Mouse (Mus musculus) intestine, postnatal 0 days (tissue): Measurements from ENCODE around the gene Nudt22. TPM values are rescaled to one million over a fixed set of nuclear protein-coding genes. Genes with fewer than 3 reads are reported as not detected.

Experiments
- ATAC-seq: fragments of 200-750 bp; cut with Nextera tagmentation; 2 replicates; pipeline ENCODE4 v1.8.0; 2017; ENCODE audit warnings: mild to moderate bottlenecking, moderate TSS enrichment, moderate library complexity
- H3K27ac ChIP-seq: fragments of 300-500 bp; sonication (generic); 2 replicates; pipeline ENCODE4 v1.5.1; 2014; ENCODE audit warnings: mild to moderate bottlenecking, low read depth, low read length, moderate library complexity
- H3K27me3 ChIP-seq: fragments of 300-500 bp; sonication (generic); replicated peaks from 2 replicates; pipeline ENCODE4 v1.6.1; 2014; ENCODE audit warnings: low read length, mixed read lengths; ENCODE audit not compliant: control insufficient read depth, insufficient read depth
- H3K36me3 ChIP-seq: fragments of 300-500 bp; sonication (generic); 2 replicates; pipeline ENCODE4 v1.6.1; 2014; ENCODE audit warnings: mild to moderate bottlenecking, moderate library complexity; ENCODE audit not compliant: control insufficient read depth, insufficient read depth
- H3K4me1 ChIP-seq: fragments of 300-500 bp; sonication (generic); replicated peaks from 2 replicates; pipeline ENCODE4 v1.6.1; 2014; ENCODE audit warnings: antibody characterized with exemption, low read length, mixed read lengths; ENCODE audit not compliant: control insufficient read depth, insufficient read depth
- H3K4me2 ChIP-seq: fragments of 300-500 bp; sonication (generic); replicated peaks from 2 replicates; pipeline ENCODE4 v1.6.1; 2014; ENCODE audit warnings: low read depth, mild to moderate bottlenecking, moderate library complexity
- H3K4me3 ChIP-seq: fragments of 300-500 bp; sonication (generic); 2 replicates; pipeline ENCODE4 v1.5.1; 2014; ENCODE audit warnings: low read depth, low read length
- H3K9ac ChIP-seq: fragments of 300-500 bp; sonication (generic); 2 replicates; pipeline ENCODE4 v1.6.1; 2014; ENCODE audit warnings: mild to moderate bottlenecking, low read depth, low read length
- H3K9me3 ChIP-seq: fragments of 300-500 bp; sonication (generic); 2 replicates; pipeline ENCODE4 v1.6.1; 2016; ENCODE audit warnings: mixed run types; ENCODE audit not compliant: control insufficient read depth
- CTCF ChIP-seq: sonication (generic); IDR thresholded peaks from 2 replicates; pipeline ENCODE4 v1.5.1; 2016; ENCODE audit warnings: low read depth, mild to moderate bottlenecking, control low read depth, antibody characterized with exemption, moderate library complexity
- WGBS: fragments of 180-500 bp; shearing (Covaris S2); extraction: QIAGEN DNeasy Blood & Tissue Kit; methylation state at CpG from one replicate; pipeline ENCODE4 v1.1.7; 2014; 5-methylcytosine and 5-hydroxymethylcytosine counted together
- polyA plus RNA-seq: library from polyadenylated mRNA; unstranded; fragments of >200 nt; fragmentation: Nextera tagmentation; extraction: Ambion mirVana; gene quantifications from 2 replicates; pipeline ENCODE4 v1.2.1, GENCODE M21; 2015

Gene Nudt22
- polyA plus RNA-seq, 1 experiment from 2014 or later, result 50.4 TPM

GRCm38 (mm10) chr19:6980381-6981093 lies 15.4 kb downstream of the Nudt22 start, which contains the start of gene Fkbp2:
Gene Fkbp2, minus strand, starts transcription at chr19:6980501.
- Histone ChIP-seq H3K9ac (peak within 1 kb of the TSS; percentile 71), H3K4me3 (peak within 1 kb of the TSS; percentile 72), H3K27ac (peak within 1 kb of the TSS; percentile 90), H3K36me3 (peaks cover 14% of the 10 kb centered on the region; the same call in 1 of the 2 replicates), H3K27me3 (no peaks in the 10 kb centered on the region), H3K4me1 (no peaks in the 10 kb centered on the region), H3K9me3 (no peaks in the 10 kb centered on the region), H3K4me2 (peak within 1 kb of the TSS; percentile 75)
- TF ChIP-seq CTCF, result no peak
- 1% methylated on average over 38 of the region's 38 CpGs for WGBS
- peak; percentile 81 for ATAC-seq

GRCm38 (mm10) chr19:6979486-6980380 lies 16.2 kb downstream of the Nudt22 start:
- H3K36me3 ChIP-seq, result peaks cover 12% of the 10 kb centered on the region; the same call in 1 of the 2 replicates
- peak overlapping the region; percentile 72 for H3K4me3 ChIP-seq
- H3K27ac ChIP-seq, result peak overlapping the region; percentile 76
- peak; percentile 86 for TF ChIP-seq CTCF
- no peaks in the 10 kb centered on the region for H3K4me1 ChIP-seq
- under 1% methylated on average over 57 of the region's 59 CpGs for WGBS
- peak overlapping the region; percentile 75 for H3K4me2 ChIP-seq
- peak; percentile 89 for ATAC-seq
- no peaks in the 10 kb centered on the region for H3K27me3 ChIP-seq
- H3K9me3 ChIP-seq, result no peaks in the 10 kb centered on the region
- H3K9ac ChIP-seq, result peak overlapping the region; percentile 71

GRCm38 (mm10) chr19:6979001-6979479 lies 16.9 kb downstream of the Nudt22 start:
- H3K36me3 ChIP-seq, result peaks cover 10% of the 10 kb centered on the region; the same call in 1 of the 2 replicates
- no peak for TF ChIP-seq CTCF
- peak overlapping the region; percentile 71 for H3K9ac ChIP-seq
- WGBS, result 4% methylated on average over 11 of the region's 11 CpGs
- ATAC-seq, result no peak
- H3K27ac ChIP-seq, result peak overlapping the region; percentile 57
- H3K4me1 ChIP-seq, result no peaks in the 10 kb centered on the region
- no peaks in the 10 kb centered on the region for H3K9me3 ChIP-seq
- peak overlapping the region; percentile 75 for H3K4me2 ChIP-seq
- no peaks in the 10 kb centered on the region for H3K27me3 ChIP-seq
- H3K4me3 ChIP-seq, result peak overlapping the region; percentile 72

GRCm38 (mm10) chr19:6978639-6978974 lies 17.3 kb downstream of the Nudt22 start:
- ATAC-seq, result no peak
- no peaks in the 10 kb centered on the region for H3K4me1 ChIP-seq
- no peaks in the 10 kb centered on the region for H3K9me3 ChIP-seq
- H3K36me3 ChIP-seq, result peaks cover 8% of the 10 kb centered on the region; the same call in 1 of the 2 replicates
- no peaks in the 10 kb centered on the region for H3K27me3 ChIP-seq
- H3K4me3 ChIP-seq, result peak overlapping the region; percentile 72
- peak overlapping the region; percentile 75 for H3K4me2 ChIP-seq
- 25% methylated on average over 3 of the region's 3 CpGs for WGBS
- no peak overlapping the region; the same call in 1 of the 2 replicates for H3K9ac ChIP-seq
- TF ChIP-seq CTCF, result no peak
- H3K27ac ChIP-seq, result peak overlapping the region; percentile 57; the same call in 1 of the 2 replicates

GRCm38 (mm10) chr19:6977759-6978638 lies 17.9 kb downstream of the Nudt22 start:
- ATAC-seq, result no peak
- peaks cover 8% of the 10 kb centered on the region; the same call in 1 of the 2 replicates for H3K36me3 ChIP-seq
- H3K9me3 ChIP-seq, result no peaks in the 10 kb centered on the region
- H3K4me3 ChIP-seq, result no peak overlapping the region
- WGBS, result 66% methylated on average over 12 of the region's 13 CpGs
- no peaks in the 10 kb centered on the region for H3K4me1 ChIP-seq
- H3K27ac ChIP-seq, result peak overlapping the region; percentile 57; the same call in 1 of the 2 replicates
- TF ChIP-seq CTCF, result no peak
- H3K27me3 ChIP-seq, result no peaks in the 10 kb centered on the region
- H3K9ac ChIP-seq, result no peak overlapping the region
- H3K4me2 ChIP-seq, result peak overlapping the region; percentile 75
